Mouse (Mus musculus): Measurements from ENCODE around the gene Sergef. TPM values are rescaled to one million over a fixed set of nuclear protein-coding genes. Genes with fewer than 3 reads are reported as not detected.

The Sergef gene
- total and polyA plus RNA-seq, 2 experiments from 2014 or later: 46.9 to 50.7 TPM

GRCm38 (mm10) chr7:46609317-46609716 is 30.3 kb downstream of the Sergef start:
- WGBS: 92% methylated on average over 4 of the region's 4 CpGs
- no peak for DNase-seq
- peaks cover 34% of the 10 kb centered on the region for H3K36me3 ChIP-seq (ENCODE audit: insufficient read depth)
- H3K4me1 ChIP-seq (ENCODE audit: insufficient read depth): no peaks in the 10 kb centered on the region
- no peaks in the 10 kb centered on the region for H3K27me3 ChIP-seq (ENCODE audit: insufficient read depth, low read length)
- H3K9ac ChIP-seq: no peak overlapping the region
- no peak overlapping the region for H3K4me2 ChIP-seq (ENCODE audit: low read depth)
- no peak overlapping the region for H3K27ac ChIP-seq (ENCODE audit: low read depth, low read length)
- no peak for ATAC-seq
- no peak for TF ChIP-seq CTCF (IDR thresholded peaks at IDR 0.05; ENCODE audit: low read depth)
- H3K9me3 ChIP-seq (ENCODE audit: low read length): no peaks in the 10 kb centered on the region
- no peak overlapping the region for H3K4me3 ChIP-seq (ENCODE audit: low read depth, low read length)

- ATAC-seq (peak; percentile 76), DNase-seq (peak; percentile 91)
- no peak overlapping the region for H3K9ac ChIP-seq
- no peak overlapping the region for H3K4me3 ChIP-seq (ENCODE audit: low read depth, low read length)
- H3K27me3 ChIP-seq (ENCODE audit: insufficient read depth, low read length): no peaks in the 10 kb centered on the region
- no peak overlapping the region for H3K27ac ChIP-seq (ENCODE audit: low read depth, low read length)
- no peak overlapping the region for H3K4me2 ChIP-seq (ENCODE audit: low read depth)
- peak; percentile 92 for TF ChIP-seq CTCF (IDR thresholded peaks at IDR 0.05; ENCODE audit: low read depth)
- 55% methylated on average over 11 of the region's 11 CpGs for WGBS
- no peaks in the 10 kb centered on the region for H3K4me1 ChIP-seq (ENCODE audit: insufficient read depth)
- no peaks in the 10 kb centered on the region for H3K9me3 ChIP-seq (ENCODE audit: low read length)
- peaks cover 28% of the 10 kb centered on the region for H3K36me3 ChIP-seq (ENCODE audit: insufficient read depth)
Observed at GRCm38 (mm10) chr7:46607428-46608055, 32.1 kb downstream of the Sergef start.

GRCm38 (mm10) chr7:46607031-46607426 is 32.6 kb downstream of the Sergef start:
- no peak for TF ChIP-seq CTCF (IDR thresholded peaks at IDR 0.05; ENCODE audit: low read depth)
- H3K9me3 ChIP-seq (ENCODE audit: low read length): no peaks in the 10 kb centered on the region
- H3K4me1 ChIP-seq (ENCODE audit: insufficient read depth): peaks cover 3% of the 10 kb centered on the region; the same call in 1 of the 2 replicates
- no peaks in the 10 kb centered on the region for H3K27me3 ChIP-seq (ENCODE audit: insufficient read depth, low read length)
- no peak for DNase-seq
- ATAC-seq: peak; percentile 21; the same call in 1 of the 2 replicates
- peaks cover 23% of the 10 kb centered on the region for H3K36me3 ChIP-seq (ENCODE audit: insufficient read depth)
- no peak overlapping the region for H3K9ac ChIP-seq
- H3K27ac ChIP-seq (ENCODE audit: low read depth, low read length): no peak overlapping the region
- WGBS: 59% methylated on average over 8 of the region's 8 CpGs
- H3K4me3 ChIP-seq (ENCODE audit: low read depth, low read length): no peak overlapping the region
- H3K4me2 ChIP-seq (ENCODE audit: low read depth): no peak overlapping the region

- Histone ChIP-seq H3K27me3 (ENCODE audit: insufficient read depth, low read length) (no peaks in the 10 kb centered on the region), H3K4me3 (ENCODE audit: low read depth, low read length) (no peak overlapping the region), H3K9ac (no peak overlapping the region), H3K36me3 (ENCODE audit: insufficient read depth) (peaks cover 18% of the 10 kb centered on the region), H3K4me1 (ENCODE audit: insufficient read depth) (peaks cover 3% of the 10 kb centered on the region; the same call in 1 of the 2 replicates), H3K9me3 (ENCODE audit: low read length) (no peaks in the 10 kb centered on the region), H3K27ac (ENCODE audit: low read depth, low read length) (no peak overlapping the region), H3K4me2 (ENCODE audit: low read depth) (no peak overlapping the region)
- WGBS: 75% methylated on average over 7 of the region's 7 CpGs
- TF ChIP-seq CTCF (IDR thresholded peaks at IDR 0.05; ENCODE audit: low read depth): peak; percentile 98
- peak; percentile 42 for ATAC-seq
- DNase-seq: peak; percentile 83
Observed at GRCm38 (mm10) chr7:46606391-46607030, 33.1 kb downstream of the Sergef start.

DNA sequence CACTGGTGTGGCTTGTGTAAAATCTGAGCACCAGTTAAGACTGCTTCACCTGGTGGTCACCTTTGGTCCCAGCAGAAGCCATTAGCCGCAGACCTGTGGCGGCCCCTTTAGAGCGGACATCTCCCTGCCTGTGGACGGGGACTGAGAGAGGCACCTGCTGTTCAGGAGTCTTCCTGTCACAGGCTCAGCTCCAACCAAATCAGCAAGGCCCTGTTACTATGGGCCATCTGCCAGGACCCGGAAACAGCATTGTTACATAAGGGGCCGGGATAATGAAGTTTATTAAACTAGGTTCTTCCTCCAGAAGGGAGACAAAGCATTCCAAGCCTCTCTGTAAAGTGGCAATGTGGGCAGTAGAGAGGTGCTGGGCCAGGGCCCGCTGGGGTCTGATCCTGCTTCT is 36.6 kb downstream of the Sergef start:
- Histone ChIP-seq H3K27me3 (ENCODE audit: insufficient read depth, low read length) (no peaks in the 10 kb centered on the region), H3K36me3 (ENCODE audit: insufficient read depth) (peaks cover 2% of the 10 kb centered on the region; the same call in 1 of the 2 replicates), H3K4me1 (ENCODE audit: insufficient read depth) (peaks cover 6% of the 10 kb centered on the region; the same call in 1 of the 2 replicates), H3K4me3 (ENCODE audit: low read depth, low read length) (no peak overlapping the region), H3K4me2 (ENCODE audit: low read depth) (no peak overlapping the region), H3K9ac (no peak overlapping the region), H3K27ac (ENCODE audit: low read depth, low read length) (no peak overlapping the region), H3K9me3 (ENCODE audit: low read length) (no peaks in the 10 kb centered on the region)
- DNase-seq: no peak
- no peak for TF ChIP-seq CTCF (IDR thresholded peaks at IDR 0.05; ENCODE audit: low read depth)
- 50% methylated on average over 7 of the region's 7 CpGs for whole genome bisulfite sequencing
- no peak for ATAC-seq

GRCm38 (mm10) chr7:46602079-46602478 is 37.5 kb downstream of the Sergef start:
- Histone ChIP-seq H3K4me1 (ENCODE audit: insufficient read depth) (peaks cover 6% of the 10 kb centered on the region; the same call in 1 of the 2 replicates), H3K27me3 (ENCODE audit: insufficient read depth, low read length) (no peaks in the 10 kb centered on the region), H3K9ac (no peak overlapping the region), H3K36me3 (ENCODE audit: insufficient read depth) (peaks cover 2% of the 10 kb centered on the region; the same call in 1 of the 2 replicates), H3K9me3 (ENCODE audit: low read length) (no peaks in the 10 kb centered on the region), H3K4me2 (ENCODE audit: low read depth) (no peak overlapping the region), H3K4me3 (ENCODE audit: low read depth, low read length) (no peak overlapping the region), H3K27ac (ENCODE audit: low read depth, low read length) (peak overlapping the region; percentile 60)
- WGBS: 18% methylated on average over 4 of the region's 4 CpGs
- DNase-seq: peak; percentile 79
- no peak for TF ChIP-seq CTCF (IDR thresholded peaks at IDR 0.05; ENCODE audit: low read depth)
- ATAC-seq: peak; percentile 90

- no peak overlapping the region for H3K4me2 ChIP-seq (ENCODE audit: low read depth)
- peaks cover 6% of the 10 kb centered on the region; the same call in 1 of the 2 replicates for H3K4me1 ChIP-seq (ENCODE audit: insufficient read depth)
- ATAC-seq: no peak
- H3K27me3 ChIP-seq (ENCODE audit: insufficient read depth, low read length): no peaks in the 10 kb centered on the region
- H3K36me3 ChIP-seq (ENCODE audit: insufficient read depth): peaks cover 2% of the 10 kb centered on the region; the same call in 1 of the 2 replicates
- WGBS: 53% methylated on average over 5 of the region's 5 CpGs
- H3K27ac ChIP-seq (ENCODE audit: low read depth, low read length): peak overlapping the region; percentile 60
- no peak overlapping the region for H3K4me3 ChIP-seq (ENCODE audit: low read depth, low read length)
- peak; percentile 22 for DNase-seq
- no peaks in the 10 kb centered on the region for H3K9me3 ChIP-seq (ENCODE audit: low read length)
- no peak overlapping the region for H3K9ac ChIP-seq
- no peak for TF ChIP-seq CTCF (IDR thresholded peaks at IDR 0.05; ENCODE audit: low read depth)
Observed at GRCm38 (mm10) chr7:46601097-46601496, 38.5 kb downstream of the Sergef start.
